Mouse (Mus musculus): ENCODE measurements at regions not wholly inside any gene's neighbourhood (a gene's known extent, or its start where the extent isn't known, plus 50 kb on each side); places are given as distances from the start of the nearest gene placed in this dataset.

GRCm38 (mm10) chr16:95169346-95169745 lies 88.0 kb upstream of the Kcnj15 start:
- H3K4me1 ChIP-seq (ENCODE audit: control insufficient read depth, insufficient read depth, low read length): peaks cover 4% of the 10 kb centered on the region
- H3K9ac ChIP-seq (ENCODE audit: low read length): no peak overlapping the region
- H3K4me2 ChIP-seq (ENCODE audit: low read depth, low read length): no peak overlapping the region
- no peak overlapping the region for H3K27ac ChIP-seq (ENCODE audit: low read length)
- no peaks in the 10 kb centered on the region for H3K9me3 ChIP-seq (replicated peaks; ENCODE audit: control insufficient read depth, low read length)
- H3K27me3 ChIP-seq (ENCODE audit: control insufficient read depth, insufficient read depth, low read length): no peaks in the 10 kb centered on the region
- 93% methylated on average over 1 of the region's 1 CpGs for WGBS
- H3K4me3 ChIP-seq (ENCODE audit: low read length): no peak overlapping the region
- ATAC-seq (replicated peaks; ENCODE audit: extremely low read depth, insufficient read depth, low FRiP score): no peak
- no peaks in the 10 kb centered on the region for H3K36me3 ChIP-seq (ENCODE audit: control insufficient read depth, insufficient read depth)

DNA sequence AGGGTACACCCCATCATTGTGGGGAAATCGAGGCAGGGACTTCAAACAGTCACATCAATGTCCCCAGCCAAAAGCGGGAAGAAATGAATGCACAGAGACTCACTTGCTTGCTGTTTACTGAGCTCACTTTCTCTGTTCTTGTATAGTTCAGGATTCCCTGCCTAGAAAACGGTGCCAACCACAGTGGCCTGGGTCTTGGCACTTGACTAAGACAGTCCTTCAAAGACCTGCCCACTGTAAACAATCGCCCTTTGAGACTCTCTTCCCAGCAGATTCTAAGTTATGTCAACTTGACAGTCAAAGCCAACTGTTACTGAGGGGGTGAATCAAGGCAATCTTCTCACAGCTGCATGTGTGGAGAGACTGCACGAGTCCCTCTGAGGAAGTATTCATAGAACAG lies 76.8 kb upstream of the Kcnj15 start:
- no peak overlapping the region for H3K27ac ChIP-seq (ENCODE audit: low read length)
- 70% methylated on average over 5 of the region's 5 CpGs for whole genome bisulfite sequencing

DNA sequence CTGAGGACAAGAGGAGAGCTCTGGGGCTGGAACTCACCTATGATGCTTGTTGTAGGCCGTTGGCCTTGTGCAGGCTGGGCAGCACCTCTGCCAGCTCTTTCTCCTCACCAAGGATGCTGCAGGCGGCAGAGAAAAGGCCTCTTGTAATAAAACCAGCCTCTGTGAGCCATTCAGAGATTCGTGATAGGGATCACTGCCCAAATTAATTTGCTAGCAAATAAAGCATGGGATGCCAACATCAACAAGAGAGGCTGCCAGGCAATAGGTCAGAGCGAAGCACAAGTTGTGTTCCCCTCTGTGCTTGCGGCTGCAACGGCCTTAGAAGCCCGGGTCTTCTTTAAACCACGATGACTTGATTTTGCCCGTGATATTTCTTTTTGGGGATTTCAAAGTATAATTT lies 72.0 kb upstream of the Kcnj15 start:
- no peaks in the 10 kb centered on the region for H3K27me3 ChIP-seq (ENCODE audit: control insufficient read depth, insufficient read depth, low read length)
- no peak overlapping the region for H3K9ac ChIP-seq (ENCODE audit: low read length)
- no peak overlapping the region for H3K27ac ChIP-seq (ENCODE audit: low read length)
- H3K36me3 ChIP-seq (ENCODE audit: control insufficient read depth, insufficient read depth): no peaks in the 10 kb centered on the region
- H3K4me1 ChIP-seq (ENCODE audit: control insufficient read depth, insufficient read depth, low read length): no peaks in the 10 kb centered on the region
- H3K9me3 ChIP-seq (replicated peaks; ENCODE audit: control insufficient read depth, low read length): no peaks in the 10 kb centered on the region
- H3K4me2 ChIP-seq (ENCODE audit: low read depth, low read length): no peak overlapping the region
- no peak overlapping the region for H3K4me3 ChIP-seq (ENCODE audit: low read length)
- ATAC-seq (replicated peaks; ENCODE audit: extremely low read depth, insufficient read depth, low FRiP score): no peak
- 82% methylated on average over 9 of the region's 9 CpGs for WGBS

More for the DNA sequence above, 76.8 kb upstream of the Kcnj15 start:
- Histone ChIP-seq H3K9me3 (replicated peaks; ENCODE audit: control insufficient read depth, low read length) (no peaks in the 10 kb centered on the region), H3K27me3 (ENCODE audit: control insufficient read depth, insufficient read depth, low read length) (no peaks in the 10 kb centered on the region), H3K4me2 (ENCODE audit: low read depth, low read length) (no peak overlapping the region), H3K9ac (ENCODE audit: low read length) (no peak overlapping the region), H3K4me3 (ENCODE audit: low read length) (no peak overlapping the region), H3K36me3 (ENCODE audit: control insufficient read depth, insufficient read depth) (no peaks in the 10 kb centered on the region), H3K4me1 (ENCODE audit: control insufficient read depth, insufficient read depth, low read length) (no peaks in the 10 kb centered on the region)
- ATAC-seq (replicated peaks; ENCODE audit: extremely low read depth, insufficient read depth, low FRiP score): no peak

- Histone ChIP-seq H3K4me3 (ENCODE audit: low read length) (no peak overlapping the region), H3K27me3 (ENCODE audit: control insufficient read depth, insufficient read depth, low read length) (no peaks in the 10 kb centered on the region), H3K4me2 (ENCODE audit: low read depth, low read length) (no peak overlapping the region), H3K36me3 (ENCODE audit: control insufficient read depth, insufficient read depth) (no peaks in the 10 kb centered on the region), H3K9ac (ENCODE audit: low read length) (no peak overlapping the region), H3K9me3 (replicated peaks; ENCODE audit: control insufficient read depth, low read length) (no peaks in the 10 kb centered on the region), H3K27ac (ENCODE audit: low read length) (no peak overlapping the region), H3K4me1 (ENCODE audit: control insufficient read depth, insufficient read depth, low read length) (no peaks in the 10 kb centered on the region)
- ATAC-seq (replicated peaks; ENCODE audit: extremely low read depth, insufficient read depth, low FRiP score): no peak
- 82% methylated on average over 8 of the region's 8 CpGs for WGBS
These were observed 68.2 kb upstream of the Kcnj15 start for GRCm38 (mm10) chr16:95189114-95189513.

GRCm38 (mm10) chr16:95194151-95194550 lies 63.2 kb upstream of the Kcnj15 start:
- no peaks in the 10 kb centered on the region for H3K36me3 ChIP-seq (ENCODE audit: control insufficient read depth, insufficient read depth)
- no peak overlapping the region for H3K4me3 ChIP-seq (ENCODE audit: low read length)
- ATAC-seq (replicated peaks; ENCODE audit: extremely low read depth, insufficient read depth, low FRiP score): no peak
- no peak overlapping the region for H3K27ac ChIP-seq (ENCODE audit: low read length)
- no peak overlapping the region for H3K9ac ChIP-seq (ENCODE audit: low read length)
- H3K9me3 ChIP-seq (replicated peaks; ENCODE audit: control insufficient read depth, low read length): no peaks in the 10 kb centered on the region
- WGBS: 58% methylated on average over 4 of the region's 4 CpGs
- no peaks in the 10 kb centered on the region; the same call in 1 of the 2 replicates for H3K27me3 ChIP-seq (ENCODE audit: control insufficient read depth, insufficient read depth, low read length)
- no peak overlapping the region for H3K4me2 ChIP-seq (ENCODE audit: low read depth, low read length)
- H3K4me1 ChIP-seq (ENCODE audit: control insufficient read depth, insufficient read depth, low read length): no peaks in the 10 kb centered on the region

GRCm38 (mm10) chr16:95196141-95196540 lies 61.2 kb upstream of the Kcnj15 start:
- Histone ChIP-seq H3K9ac (ENCODE audit: low read length) (no peak overlapping the region), H3K36me3 (ENCODE audit: control insufficient read depth, insufficient read depth) (no peaks in the 10 kb centered on the region), H3K27ac (ENCODE audit: low read length) (no peak overlapping the region), H3K4me3 (ENCODE audit: low read length) (no peak overlapping the region), H3K4me1 (ENCODE audit: control insufficient read depth, insufficient read depth, low read length) (no peaks in the 10 kb centered on the region), H3K9me3 (replicated peaks; ENCODE audit: control insufficient read depth, low read length) (no peaks in the 10 kb centered on the region), H3K27me3 (ENCODE audit: control insufficient read depth, insufficient read depth, low read length) (no peaks in the 10 kb centered on the region; the same call in 1 of the 2 replicates), H3K4me2 (ENCODE audit: low read depth, low read length) (no peak overlapping the region)
- no peak for ATAC-seq (replicated peaks; ENCODE audit: extremely low read depth, insufficient read depth, low FRiP score)
- 63% methylated on average over 4 of the region's 4 CpGs for WGBS

GRCm38 (mm10) chr16:95196622-95197021 lies 60.7 kb upstream of the Kcnj15 start:
- ATAC-seq (replicated peaks; ENCODE audit: extremely low read depth, insufficient read depth, low FRiP score): no peak; the same call in 1 of the 2 replicates
- 0% methylated on average over 1 of the region's 1 CpGs for WGBS
- Histone ChIP-seq H3K27me3 (ENCODE audit: control insufficient read depth, insufficient read depth, low read length) (no peaks in the 10 kb centered on the region; the same call in 1 of the 2 replicates), H3K4me2 (ENCODE audit: low read depth, low read length) (no peak overlapping the region), H3K4me3 (ENCODE audit: low read length) (no peak overlapping the region), H3K27ac (ENCODE audit: low read length) (no peak overlapping the region), H3K36me3 (ENCODE audit: control insufficient read depth, insufficient read depth) (no peaks in the 10 kb centered on the region), H3K4me1 (ENCODE audit: control insufficient read depth, insufficient read depth, low read length) (no peaks in the 10 kb centered on the region), H3K9ac (ENCODE audit: low read length) (no peak overlapping the region), H3K9me3 (replicated peaks; ENCODE audit: control insufficient read depth, low read length) (peaks cover 2% of the 10 kb centered on the region; the same call in 1 of the 2 replicates)

DNA sequence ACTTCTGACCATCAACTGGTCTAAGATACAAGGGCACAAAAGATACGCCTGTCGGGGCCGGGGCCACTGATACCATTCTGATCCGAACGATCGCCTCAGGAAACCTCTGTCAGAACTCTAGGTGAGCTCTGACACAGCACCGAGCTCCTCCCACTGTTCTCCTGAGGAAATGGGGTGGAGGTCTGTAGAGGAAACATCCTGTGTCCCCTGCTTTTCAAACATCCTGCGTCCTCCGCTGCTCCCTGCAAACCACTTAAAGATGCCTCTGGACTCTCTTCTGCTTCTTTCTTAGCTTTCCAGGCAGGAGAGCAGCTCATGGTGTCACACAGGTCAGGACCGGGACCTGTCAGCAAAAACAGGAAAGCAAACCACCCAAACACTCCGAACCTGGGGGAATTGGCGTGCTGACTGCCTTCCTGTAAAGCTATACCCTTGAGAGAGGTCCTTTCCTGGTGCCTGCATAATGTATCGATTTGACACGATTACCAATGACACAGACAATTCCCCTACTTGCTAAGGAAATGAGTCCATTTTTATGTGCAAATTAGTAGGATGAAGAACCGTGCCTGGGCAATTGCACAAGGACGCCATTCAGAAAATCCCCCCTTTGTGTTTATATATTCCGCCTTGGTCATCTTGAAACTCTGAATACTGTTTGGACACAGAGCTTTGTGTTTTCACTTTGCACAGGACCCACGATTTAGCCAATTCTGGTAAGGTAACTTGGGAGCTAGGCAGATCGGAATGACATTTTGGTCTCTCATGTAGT lies 58.4 kb upstream of the Kcnj15 start:
- no peak for ATAC-seq (replicated peaks; ENCODE audit: extremely low read depth, insufficient read depth, low FRiP score)
- H3K4me2 ChIP-seq (ENCODE audit: low read depth, low read length): no peak overlapping the region
- WGBS: 53% methylated on average over 19 of the region's 19 CpGs
- no peaks in the 10 kb centered on the region; the same call in 1 of the 2 replicates for H3K27me3 ChIP-seq (ENCODE audit: control insufficient read depth, insufficient read depth, low read length)
- no peak overlapping the region for H3K4me3 ChIP-seq (ENCODE audit: low read length)
- no peaks in the 10 kb centered on the region for H3K4me1 ChIP-seq (ENCODE audit: control insufficient read depth, insufficient read depth, low read length)
- no peak overlapping the region for H3K27ac ChIP-seq (ENCODE audit: low read length)
- H3K9me3 ChIP-seq (replicated peaks; ENCODE audit: control insufficient read depth, low read length): peaks cover 2% of the 10 kb centered on the region; the same call in 1 of the 2 replicates
- H3K9ac ChIP-seq (ENCODE audit: low read length): no peak overlapping the region
- H3K36me3 ChIP-seq (ENCODE audit: control insufficient read depth, insufficient read depth): no peaks in the 10 kb centered on the region

DNA sequence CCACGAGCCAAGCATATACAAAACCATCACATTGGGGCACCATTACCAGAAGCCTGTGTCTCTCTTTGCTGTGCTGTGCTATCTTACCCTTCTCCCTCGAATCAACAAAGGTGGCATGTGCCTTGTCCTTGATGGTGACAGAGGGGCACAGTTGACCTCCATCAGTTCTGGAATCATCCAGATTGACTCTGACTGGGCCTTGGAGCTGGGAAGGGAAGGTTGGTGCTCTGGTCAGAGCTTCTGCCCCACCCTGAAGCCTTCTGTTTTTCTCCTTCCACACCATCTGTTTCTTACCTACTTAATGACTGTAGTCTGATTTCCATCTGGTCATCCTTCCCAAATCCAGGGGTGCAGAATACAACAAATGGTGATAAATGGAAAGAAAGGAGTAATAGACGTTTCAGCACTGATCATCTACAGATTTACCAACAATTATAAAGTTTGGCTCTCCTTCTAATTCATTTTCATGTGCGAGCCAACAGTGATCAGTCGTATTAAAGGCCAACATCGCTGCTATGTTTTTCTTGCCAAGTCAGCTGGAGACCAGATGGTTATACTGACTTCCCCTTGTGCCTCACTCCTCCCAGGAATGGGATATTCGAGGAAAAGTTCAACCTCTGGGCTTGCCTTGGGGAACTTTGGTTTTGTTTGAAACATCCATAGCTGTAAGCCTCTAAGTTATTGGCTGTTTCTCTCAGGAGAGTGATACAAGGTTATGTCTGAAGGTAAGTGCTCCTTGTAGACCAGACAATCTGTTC lies 55.1 kb upstream of the Kcnj15 start:
- no peak for ATAC-seq (replicated peaks; ENCODE audit: extremely low read depth, insufficient read depth, low FRiP score)
- H3K9ac ChIP-seq (ENCODE audit: low read length): no peak overlapping the region
- H3K27ac ChIP-seq (ENCODE audit: low read length): no peak overlapping the region
- H3K27me3 ChIP-seq (ENCODE audit: control insufficient read depth, insufficient read depth, low read length): no peaks in the 10 kb centered on the region
- no peak overlapping the region for H3K4me3 ChIP-seq (ENCODE audit: low read length)
- H3K4me1 ChIP-seq (ENCODE audit: control insufficient read depth, insufficient read depth, low read length): no peaks in the 10 kb centered on the region
- H3K9me3 ChIP-seq (replicated peaks; ENCODE audit: control insufficient read depth, low read length): peaks cover 2% of the 10 kb centered on the region; the same call in 1 of the 2 replicates
- 61% methylated on average over 7 of the region's 7 CpGs for WGBS
- no peak overlapping the region for H3K4me2 ChIP-seq (ENCODE audit: low read depth, low read length)
- no peaks in the 10 kb centered on the region for H3K36me3 ChIP-seq (ENCODE audit: control insufficient read depth, insufficient read depth)
